7 mouse cellular contexts compared by ENCODE assay signal in genomic region chr5:24603431-24604010, GRCm38 (mm10). TPM values are rescaled to one million over a fixed set of nuclear protein-coding genes. Genes with fewer than 3 reads are reported as not detected.
DNase-seq lines count a peak whose midpoint lies in the region; ATAC-seq lines count a peak whose summit lies in the region.

No protein-coding gene starts in this region.

- peaks cover 99% of the 10 kb centered on the region for H3K27me3 ChIP-seq in liver, embryonic 11.5 days (replicated peaks; ENCODE audit: control insufficient read depth, insufficient read depth, low read length)
- H3K27me3 ChIP-seq in forebrain, embryonic 13.5 days: no peaks in the 10 kb centered on the region
- 0 out of 2 replicates have a peak, but pooled peaks cover 5% of the 10 kb centered on the region for H3K27me3 ChIP-seq in intestine, embryonic 14.5 days (replicated peaks; ENCODE audit: control insufficient read depth, insufficient read depth, low read length)
- H3K27me3 ChIP-seq in neural tube, embryonic 15.5 days (replicated peaks): no peaks in the 10 kb centered on the region

- H3K9ac ChIP-seq in liver, embryonic 11.5 days (ENCODE audit: low read depth, low read length): no peak overlapping the region
- peak overlapping the region; percentile 95 for H3K9ac ChIP-seq in forebrain, embryonic 13.5 days
- peak overlapping the region; percentile 89; the same call in 1 of the 2 replicates for H3K9ac ChIP-seq in intestine, embryonic 14.5 days (ENCODE audit: low read length)
- peak overlapping the region; percentile 82 for H3K9ac ChIP-seq in neural tube, embryonic 15.5 days (replicated peaks)

- H3K27ac ChIP-seq in liver, embryonic 11.5 days (ENCODE audit: low read depth, low read length): no peak overlapping the region
- H3K27ac ChIP-seq in forebrain, embryonic 13.5 days: peak overlapping the region; percentile 99
- peak overlapping the region; percentile 99 for H3K27ac ChIP-seq in intestine, embryonic 14.5 days (ENCODE audit: low read depth)
- peak overlapping the region; percentile 98 for H3K27ac ChIP-seq in neural tube, embryonic 15.5 days (replicated peaks)

- H3K36me3 ChIP-seq in liver, embryonic 11.5 days (ENCODE audit: control insufficient read depth, insufficient read depth, low read length): no peaks in the 10 kb centered on the region
- H3K36me3 ChIP-seq in forebrain, embryonic 13.5 days (ENCODE audit: poor library complexity, severe bottlenecking): no peaks in the 10 kb centered on the region
- no peaks in the 10 kb centered on the region for H3K36me3 ChIP-seq in intestine, embryonic 14.5 days (ENCODE audit: control insufficient read depth, insufficient read depth, low read length)
- no peaks in the 10 kb centered on the region for H3K36me3 ChIP-seq in neural tube, embryonic 15.5 days

- ATAC-seq in liver, embryonic 11.5 days (replicated peaks; ENCODE audit: low FRiP score): no peak
- ATAC-seq in forebrain, embryonic 13.5 days: no peak
- ATAC-seq in intestine, embryonic 14.5 days (replicated peaks; ENCODE audit: low FRiP score, low TSS enrichment, low read depth): no peak
- no peak for ATAC-seq in neural tube, embryonic 15.5 days (ENCODE audit: low FRiP score)

- WGBS in liver, embryonic 11.5 days: 57% methylated on average over 8 of the region's 8 CpGs
- 56% methylated on average over 8 of the region's 8 CpGs for WGBS in forebrain, embryonic 13.5 days
- 61% methylated on average over 8 of the region's 8 CpGs for WGBS in intestine, embryonic 14.5 days
- WGBS in neural tube, embryonic 15.5 days: 53% methylated on average over 8 of the region's 8 CpGs

- H3K4me3 ChIP-seq in liver, embryonic 11.5 days (ENCODE audit: low read depth, low read length): no peak overlapping the region
- peak overlapping the region; percentile 69 for H3K4me3 ChIP-seq in forebrain, embryonic 13.5 days
- no peak overlapping the region for H3K4me3 ChIP-seq in intestine, embryonic 14.5 days (ENCODE audit: low read depth, low read length)
- H3K4me3 ChIP-seq in neural tube, embryonic 15.5 days (replicated peaks): peak overlapping the region; percentile 48

- H3K4me2 ChIP-seq in liver, embryonic 11.5 days: peak overlapping the region; percentile 65; the same call in 1 of the 2 replicates
- H3K4me2 ChIP-seq in forebrain, embryonic 13.5 days: peak overlapping the region; percentile 95
- peak overlapping the region; percentile 76 for H3K4me2 ChIP-seq in intestine, embryonic 14.5 days (ENCODE audit: low read length)
- H3K4me2 ChIP-seq in neural tube, embryonic 15.5 days: peak overlapping the region; percentile 88

- peaks cover 29% of the 10 kb centered on the region for H3K4me1 ChIP-seq in liver, embryonic 11.5 days (replicated peaks; ENCODE audit: control insufficient read depth, insufficient read depth, low read length)
- H3K4me1 ChIP-seq in forebrain, embryonic 13.5 days: peaks cover 83% of the 10 kb centered on the region
- H3K4me1 ChIP-seq in intestine, embryonic 14.5 days (replicated peaks; ENCODE audit: control insufficient read depth, insufficient read depth, low read length): peaks cover 52% of the 10 kb centered on the region
- H3K4me1 ChIP-seq in neural tube, embryonic 15.5 days: peaks cover 90% of the 10 kb centered on the region

- no peaks in the 10 kb centered on the region for H3K9me3 ChIP-seq in liver, embryonic 11.5 days (ENCODE audit: control insufficient read depth, low read length)
- no peaks in the 10 kb centered on the region for H3K9me3 ChIP-seq in forebrain, embryonic 13.5 days (replicated peaks)
- no peaks in the 10 kb centered on the region for H3K9me3 ChIP-seq in intestine, embryonic 14.5 days (ENCODE audit: control insufficient read depth, low read length)
- no peaks in the 10 kb centered on the region for H3K9me3 ChIP-seq in neural tube, embryonic 15.5 days (replicated peaks)

- DNase-seq in liver, embryonic 11.5 days (ENCODE audit: low spot score): no peak
- no peak for DNase-seq in liver
- no peak for DNase-seq in intestine, embryonic 14.5 days (ENCODE audit: low spot score)
- no peak for DNase-seq in ovary, postnatal 36 days (ENCODE audit: low spot score)
- no peak for DNase-seq in frontal cortex, postnatal 36 days (ENCODE audit: low spot score in 2 of 2)

RNA-seq across cellular contexts. Expression of gene Chpf2, which starts 17.0 kb away (rescaled TPM):
- 14.6 TPM in 2 replicates for polyA plus RNA-seq in liver, embryonic 11.5 days (2014; fragmentation: Nextera tagmentation; extraction: Ambion mirVana)
- 15.0 and 17.2 TPM in 2 replicates for polyA plus RNA-seq in forebrain, embryonic 13.5 days (2015; fragmentation: Nextera tagmentation; extraction: Ambion mirVana)
- polyA plus RNA-seq in intestine, embryonic 14.5 days (2014; fragmentation: Nextera tagmentation; extraction: Ambion mirVana): 8.6 and 10.6 TPM in 2 replicates
- polyA plus RNA-seq in neural tube, embryonic 15.5 days (2015; fragmentation: Nextera tagmentation; extraction: Ambion mirVana): 19.3 and 21.2 TPM in 2 replicates

RNA-seq across cellular contexts. Expression of gene Smarcd3, which starts 20.7 kb away (rescaled TPM):
- 13.6 and 15.2 TPM in 2 replicates for polyA plus RNA-seq in liver, embryonic 11.5 days (2014; fragmentation: Nextera tagmentation; extraction: Ambion mirVana)
- 111 and 114 TPM in 2 replicates for polyA plus RNA-seq in forebrain, embryonic 13.5 days (2015; fragmentation: Nextera tagmentation; extraction: Ambion mirVana)
- polyA plus RNA-seq in intestine, embryonic 14.5 days (2014; fragmentation: Nextera tagmentation; extraction: Ambion mirVana): 26.2 and 27.5 TPM in 2 replicates
- polyA plus RNA-seq in neural tube, embryonic 15.5 days (2015; fragmentation: Nextera tagmentation; extraction: Ambion mirVana): 111 and 135 TPM in 2 replicates

RNA-seq across cellular contexts. Expression of gene Abcf2, which starts 26.3 kb away (rescaled TPM):
- 122 and 144 TPM in 2 replicates for polyA plus RNA-seq in liver, embryonic 11.5 days (2014; fragmentation: Nextera tagmentation; extraction: Ambion mirVana)
- 117 and 124 TPM in 2 replicates for polyA plus RNA-seq in forebrain, embryonic 13.5 days (2015; fragmentation: Nextera tagmentation; extraction: Ambion mirVana)
- 97.6 and 98.4 TPM in 2 replicates for polyA plus RNA-seq in intestine, embryonic 14.5 days (2014; fragmentation: Nextera tagmentation; extraction: Ambion mirVana)
- 82.8 and 93.1 TPM in 2 replicates for polyA plus RNA-seq in neural tube, embryonic 15.5 days (2015; fragmentation: Nextera tagmentation; extraction: Ambion mirVana)

RNA-seq across cellular contexts. Expression of gene 4931409K22Rik, which starts 46.9 kb away (rescaled TPM):
- 0.18 TPM in 1 of 2 replicates, not detected in the other for polyA plus RNA-seq in liver, embryonic 11.5 days (2014; fragmentation: Nextera tagmentation; extraction: Ambion mirVana)
- 0.62 TPM in 2 replicates for polyA plus RNA-seq in forebrain, embryonic 13.5 days (2015; fragmentation: Nextera tagmentation; extraction: Ambion mirVana)
- 0.15 TPM in 1 of 2 replicates, not detected in the other for polyA plus RNA-seq in intestine, embryonic 14.5 days (2014; fragmentation: Nextera tagmentation; extraction: Ambion mirVana)
- 0.24 and 0.26 TPM in 2 replicates for polyA plus RNA-seq in neural tube, embryonic 15.5 days (2015; fragmentation: Nextera tagmentation; extraction: Ambion mirVana)

Comparison
In these comparisons a context has a peak if more than half of its experiments do, and no peak if none do; other contexts are left out.
1. H3K4me3 ChIP-seq: peak in forebrain, embryonic 13.5 days (single experiment) and neural tube, embryonic 15.5 days (single experiment); none in liver, embryonic 11.5 days (single experiment) and intestine, embryonic 14.5 days (single experiment).
2. Peak in every context shown above with its lines, with median percentiles within 50 percentile points of each other: H3K4me2 ChIP-seq.